Mouse (Mus musculus) heart, embryonic 11.5 days (tissue): ENCODE results near the gene Rsl1d1. TPM values are rescaled to one million over a fixed set of nuclear protein-coding genes. Genes with fewer than 3 reads are reported as not detected.

ENCODE experiments used
- ATAC-seq: fragments of 200-750 bp; cut with Nextera tagmentation; replicated peaks from 2 replicates; pipeline ENCODE4 v1.8.0; 2017; ENCODE audit warnings: moderate library complexity; ENCODE audit not compliant: insufficient number of reproducible peaks, low FRiP score, low TSS enrichment
- H3K27ac ChIP-seq: fragments of 300-500 bp; sonication (generic); 2 replicates; pipeline ENCODE4 v1.5.1; 2014; ENCODE audit warnings: mild to moderate bottlenecking, low read depth, low read length
- H3K27me3 ChIP-seq: fragments of 300-500 bp; sonication (generic); 2 replicates; pipeline ENCODE4 v1.6.1; 2014; ENCODE audit warnings: mild to moderate bottlenecking, low read length, mixed read lengths; ENCODE audit not compliant: control insufficient read depth, insufficient read depth
- H3K36me3 ChIP-seq: fragments of 300-500 bp; sonication (generic); 2 replicates; pipeline ENCODE4 v1.6.1; 2014; ENCODE audit warnings: mild to moderate bottlenecking, low read length, moderate library complexity, mixed read lengths; ENCODE audit not compliant: control insufficient read depth, insufficient read depth
- H3K4me1 ChIP-seq: fragments of 300-500 bp; sonication (generic); 2 replicates; pipeline ENCODE4 v1.6.1; 2014; ENCODE audit warnings: low read length; ENCODE audit not compliant: control insufficient read depth, insufficient read depth
- H3K4me2 ChIP-seq: fragments of 300-500 bp; sonication (generic); 2 replicates; pipeline ENCODE4 v1.6.1; 2014; ENCODE audit warnings: mild to moderate bottlenecking, moderate library complexity
- H3K4me3 ChIP-seq: fragments of 300-500 bp; sonication (generic); 2 replicates; pipeline ENCODE4 v1.5.1; 2014; ENCODE audit warnings: low read depth, low read length
- H3K9ac ChIP-seq: fragments of 300-500 bp; sonication (generic); 2 replicates; pipeline ENCODE4 v1.6.1; 2014; ENCODE audit warnings: mild to moderate bottlenecking, low read depth, low read length, moderate library complexity
- H3K9me3 ChIP-seq: fragments of 300-500 bp; sonication (generic); replicated peaks from 2 replicates; pipeline ENCODE4 v1.6.1; 2016; ENCODE audit warnings: low read length; ENCODE audit not compliant: control insufficient read depth
- WGBS: fragments of 180-500 bp; shearing (Covaris S2); extraction: QIAGEN DNeasy Blood & Tissue Kit; methylation state at CpG from one replicate; pipeline ENCODE4 v1.1.7; 2014; ENCODE audit not compliant: insufficient replicate concordance; 5-methylcytosine and 5-hydroxymethylcytosine counted together
- polyA plus RNA-seq: library from polyadenylated mRNA; unstranded; fragments of >200 nt; fragmentation: Nextera tagmentation; extraction: Ambion mirVana; gene quantifications from 2 replicates; pipeline ENCODE4 v1.2.1, GENCODE M21; 2014

Gene Rsl1d1
- polyA plus RNA-seq, result 161 and 167 TPM in 2 replicates

- peak within 1 kb of the TSS; percentile 86 for H3K27ac ChIP-seq
- H3K9ac ChIP-seq, result peak within 1 kb of the TSS; percentile 87
- under 1% methylated on average over 68 of the region's 68 CpGs for WGBS
- peak; percentile 95 for ATAC-seq
- H3K4me2 ChIP-seq, result peak within 1 kb of the TSS; percentile 88
- H3K4me3 ChIP-seq, result peak within 1 kb of the TSS; percentile 85
- peaks cover 17% of the 10 kb centered on the region for H3K36me3 ChIP-seq
- no peaks in the 10 kb centered on the region for H3K9me3 ChIP-seq
- peaks cover 11% of the 10 kb centered on the region; the same call in 1 of the 2 replicates for H3K4me1 ChIP-seq
- H3K27me3 ChIP-seq, result no peaks in the 10 kb centered on the region
Measured at GRCm38 (mm10) chr16:11202571-11203554, at the start of gene Rsl1d1. Gene Rsl1d1 (minus strand): TSS chr16:11203331.

- WGBS, result 63% methylated on average over 2 of the region's 2 CpGs
- no peak overlapping the region for H3K4me2 ChIP-seq
Measured at GRCm38 (mm10) chr16:11247791-11248190, 44.7 kb upstream of the Rsl1d1 start.

GRCm38 (mm10) chr16:11245767-11246166 is 42.6 kb upstream of the Rsl1d1 start:
- Histone ChIP-seq H3K9me3 (no peaks in the 10 kb centered on the region), H3K4me2 (no peak overlapping the region), H3K9ac (no peak overlapping the region), H3K27ac (no peak overlapping the region), H3K4me3 (no peak overlapping the region), H3K27me3 (no peaks in the 10 kb centered on the region), H3K36me3 (no peaks in the 10 kb centered on the region; the same call in 1 of the 2 replicates), H3K4me1 (peaks cover 12% of the 10 kb centered on the region)
- WGBS, result 68% methylated on average over 9 of the region's 9 CpGs
- no peak for ATAC-seq

More at GRCm38 (mm10) chr16:11247791-11248190, 44.7 kb upstream of the Rsl1d1 start:
- no peak for ATAC-seq
- H3K9ac ChIP-seq, result no peak overlapping the region
- H3K27me3 ChIP-seq, result no peaks in the 10 kb centered on the region
- H3K4me1 ChIP-seq, result peaks cover 21% of the 10 kb centered on the region
- no peak overlapping the region for H3K4me3 ChIP-seq
- H3K9me3 ChIP-seq, result no peaks in the 10 kb centered on the region
- H3K36me3 ChIP-seq, result no peaks in the 10 kb centered on the region; the same call in 1 of the 2 replicates
- no peak overlapping the region for H3K27ac ChIP-seq

- H3K4me2 ChIP-seq, result no peak overlapping the region
- no peaks in the 10 kb centered on the region for H3K27me3 ChIP-seq
- no peaks in the 10 kb centered on the region for H3K9me3 ChIP-seq
- WGBS, result 82% methylated on average over 1 of the region's 1 CpGs
- H3K4me1 ChIP-seq, result peaks cover 6% of the 10 kb centered on the region
- no peak for ATAC-seq
- H3K4me3 ChIP-seq, result no peak overlapping the region
- peaks cover 8% of the 10 kb centered on the region; the same call in 1 of the 2 replicates for H3K36me3 ChIP-seq
- H3K27ac ChIP-seq, result no peak overlapping the region
- no peak overlapping the region for H3K9ac ChIP-seq
Measured at GRCm38 (mm10) chr16:11242401-11242800, 39.3 kb upstream of the Rsl1d1 start.

GRCm38 (mm10) chr16:11217801-11218200 is 14.7 kb upstream of the Rsl1d1 start:
- Histone ChIP-seq H3K4me2 (no peak overlapping the region), H3K4me1 (no peaks in the 10 kb centered on the region), H3K36me3 (peaks cover 9% of the 10 kb centered on the region; the same call in 1 of the 2 replicates), H3K9ac (no peak overlapping the region), H3K27me3 (no peaks in the 10 kb centered on the region), H3K27ac (no peak overlapping the region), H3K4me3 (no peak overlapping the region), H3K9me3 (no peaks in the 10 kb centered on the region)
- WGBS, result 86% methylated on average over 3 of the region's 3 CpGs
- no peak for ATAC-seq

GRCm38 (mm10) chr16:11203600-11204390 is 664 bp upstream of the Rsl1d1 start:
- peak overlapping the region; percentile 85 for H3K4me3 ChIP-seq
- H3K4me1 ChIP-seq, result peaks cover 11% of the 10 kb centered on the region; the same call in 1 of the 2 replicates
- peaks cover 9% of the 10 kb centered on the region for H3K36me3 ChIP-seq
- H3K27ac ChIP-seq, result peak overlapping the region; percentile 86
- whole genome bisulfite sequencing, result 6% methylated on average over 24 of the region's 24 CpGs
- H3K4me2 ChIP-seq, result peak overlapping the region; percentile 88
- no peaks in the 10 kb centered on the region for H3K9me3 ChIP-seq
- no peaks in the 10 kb centered on the region for H3K27me3 ChIP-seq
- H3K9ac ChIP-seq, result peak overlapping the region; percentile 87
- ATAC-seq, result peak; percentile 47; the same call in 1 of the 2 replicates

GRCm38 (mm10) chr16:11201740-11202394 is 1.3 kb downstream of the Rsl1d1 start:
- Histone ChIP-seq H3K9me3 (no peaks in the 10 kb centered on the region), H3K4me3 (peak overlapping the region; percentile 85), H3K4me2 (peak overlapping the region; percentile 88), H3K9ac (peak overlapping the region; percentile 87; the same call in 1 of the 2 replicates), H3K4me1 (peaks cover 11% of the 10 kb centered on the region; the same call in 1 of the 2 replicates), H3K27me3 (no peaks in the 10 kb centered on the region), H3K27ac (no peak overlapping the region), H3K36me3 (peaks cover 24% of the 10 kb centered on the region)
- no peak for ATAC-seq
- WGBS, result 62% methylated on average over 6 of the region's 6 CpGs

GRCm38 (mm10) chr16:11200247-11200646 is 2.9 kb downstream of the Rsl1d1 start:
- Histone ChIP-seq H3K9me3 (no peaks in the 10 kb centered on the region), H3K9ac (no peak overlapping the region), H3K27me3 (no peaks in the 10 kb centered on the region), H3K27ac (no peak overlapping the region), H3K36me3 (peaks cover 36% of the 10 kb centered on the region), H3K4me3 (no peak overlapping the region), H3K4me1 (peaks cover 11% of the 10 kb centered on the region; the same call in 1 of the 2 replicates), H3K4me2 (no peak overlapping the region)
- no peak for ATAC-seq
- WGBS, result 93% methylated on average over 3 of the region's 3 CpGs
